Mouse (Mus musculus) B cell, adult (primary cell): Measurements from ENCODE around the gene Abca1. TPM values are rescaled to one million over a fixed set of nuclear protein-coding genes. Genes with fewer than 3 reads are reported as not detected.

ENCODE experiments used
- total RNA-seq: library from RNA; stranded (reverse); gene quantifications from 4 replicates; pipeline ENCODE4 v1.2.4, GENCODE M21; 2023; ENCODE audit not compliant: inconsistent age

Abca1 gene
- total RNA-seq = 87.2 to 99.2 TPM (median 91.4 TPM) in 4 replicates

DNA sequence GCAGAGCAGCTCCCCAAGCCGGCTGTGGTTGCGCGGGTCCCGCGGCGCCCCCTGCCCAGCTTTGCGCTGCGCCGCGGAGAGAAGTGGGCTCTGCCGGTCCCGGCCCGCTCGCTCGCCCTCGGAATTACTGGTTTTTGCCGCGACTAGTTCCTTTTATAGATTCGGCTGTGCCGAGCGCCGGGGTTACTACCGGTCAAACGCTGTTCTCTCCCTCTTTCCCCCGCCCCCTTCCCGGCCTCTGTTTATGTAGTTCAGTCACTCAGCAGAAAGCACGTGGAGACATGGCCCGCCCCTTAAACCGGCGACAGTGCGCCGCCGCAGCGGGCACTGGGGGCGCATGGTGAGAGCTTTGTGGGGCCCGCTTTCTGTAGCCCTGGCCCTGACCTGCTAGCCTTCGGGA lies at the start of gene Abca1:
Abca1 (minus strand) TSS at position 129 of the 400 bp plus-strand sequence.

DNA sequence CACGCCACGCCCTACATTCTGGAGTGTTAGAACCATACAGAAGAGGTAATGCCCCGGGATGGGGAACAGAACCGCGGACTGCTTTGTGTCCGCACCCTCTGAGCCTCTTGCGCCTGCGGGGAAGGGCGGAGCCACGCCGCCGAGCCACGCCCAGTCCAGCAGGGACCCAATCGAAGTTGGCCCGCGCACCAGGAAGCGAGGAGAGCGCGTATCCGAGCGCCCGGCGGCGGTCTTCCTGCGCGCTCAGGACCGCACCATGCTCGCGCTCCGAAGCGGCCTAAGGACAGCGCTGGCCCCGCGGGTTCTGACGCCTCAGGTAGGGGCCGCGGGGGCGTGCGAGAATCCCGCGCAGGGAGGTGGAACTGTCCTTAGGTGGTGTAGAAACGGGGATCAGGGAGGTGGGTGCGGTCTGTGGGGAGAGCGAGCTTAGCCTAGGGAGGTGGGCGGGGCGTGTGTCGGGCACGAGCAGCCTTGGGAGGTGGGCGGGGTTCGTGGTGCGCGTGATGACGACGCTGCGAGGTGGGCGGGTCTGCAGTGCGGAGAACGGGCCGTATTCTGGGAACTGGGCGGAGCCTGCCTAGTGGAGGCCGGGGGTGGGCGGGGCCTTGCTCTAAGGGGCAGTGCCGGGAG lies 147.8 kb downstream of the Abca1 start, which contains the start of gene Nipsnap3b:
Nipsnap3b (plus strand) TSS at position 149 of the 630 bp plus-strand sequence.

DNA sequence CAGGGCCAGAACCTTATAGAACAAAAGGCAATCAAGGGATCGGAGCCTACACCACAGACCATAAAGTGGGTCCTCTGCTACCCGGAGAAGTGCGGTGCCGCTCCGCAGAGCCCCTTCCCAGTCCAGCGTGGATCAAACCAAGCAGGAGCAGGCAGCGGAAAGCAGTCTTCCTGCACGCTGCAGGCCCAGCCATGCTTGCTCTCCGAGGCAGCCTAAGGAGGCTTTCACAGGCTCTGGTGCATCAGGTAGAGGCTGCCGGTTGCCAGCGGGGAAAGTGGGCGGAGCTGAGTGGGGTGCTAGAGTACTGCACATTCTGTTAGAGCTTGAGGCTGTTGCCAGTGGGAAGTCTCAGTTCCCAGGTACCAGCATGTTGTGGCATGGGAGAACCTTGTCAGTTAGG lies 170.4 kb downstream of the Abca1 start, which contains the start of gene Nipsnap3a:
Nipsnap3a (plus strand) TSS at position 25 of the 400 bp plus-strand sequence.

Other genes starting within 250 kb of the Abca1 start
- gene Olfr272, start 240.7 kb downstream of the Abca1 start, total RNA-seq = not detected in 4 replicates
- not detected in 4 replicates for gene Olfr270, start 195.3 kb downstream of the Abca1 start, total RNA-seq
- gene Nipsnap3a, start 170.6 kb downstream of the Abca1 start, total RNA-seq = not detected in 4 replicates
- 46.9 to 51.5 TPM (median 47.6 TPM) in 4 replicates for gene Nipsnap3b, start 148.0 kb downstream of the Abca1 start, total RNA-seq